Mouse (Mus musculus): ENCODE results near the gene Poldip3.

The Poldip3 gene

DNA sequence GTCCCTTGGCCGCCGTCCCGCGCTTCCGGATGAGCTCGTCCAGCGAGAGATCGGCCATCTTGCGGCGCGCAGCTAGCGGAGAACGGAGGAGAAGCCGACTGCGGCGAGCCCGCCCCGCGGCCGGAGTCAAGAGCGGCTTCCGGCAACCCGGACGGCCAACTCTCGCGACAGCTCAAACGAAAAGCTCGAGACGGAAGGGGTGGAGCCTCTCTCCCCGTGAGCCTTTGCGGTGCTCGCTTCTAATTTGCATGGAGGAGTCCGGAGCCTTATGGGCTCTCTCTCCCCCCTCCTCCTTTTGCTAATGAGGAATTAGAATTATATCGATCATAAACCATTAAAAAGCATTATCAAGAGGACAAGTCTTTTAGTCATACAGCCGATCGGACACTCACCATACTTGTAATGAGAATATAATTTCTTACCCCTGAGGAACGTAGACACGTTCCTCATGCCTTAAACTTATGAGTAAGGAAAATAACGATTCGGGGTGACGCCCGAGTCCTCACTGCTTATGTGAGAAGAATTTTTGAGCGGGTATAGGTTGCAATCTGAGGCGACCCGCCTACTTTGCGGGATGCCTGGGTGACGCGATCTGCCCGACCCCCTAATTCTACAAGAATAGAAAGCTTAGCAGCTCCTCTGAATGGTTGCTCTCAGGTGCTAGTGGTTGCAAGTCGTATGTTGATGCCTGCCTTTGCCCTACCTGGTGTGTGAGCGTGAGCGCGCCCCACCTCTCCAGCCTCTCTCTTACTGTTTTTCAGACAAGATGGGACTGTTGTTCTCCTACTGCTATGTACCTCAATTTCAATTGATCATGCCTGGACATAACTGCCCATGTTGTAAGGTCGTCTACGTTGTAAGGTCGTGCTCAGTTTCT lies at the start of gene Poldip3:
Poldip3 (minus strand) TSS at position 189 of the 877 bp plus-strand sequence.
- DNase-seq (ENCODE audit: low read depth, low spot score) = peak; percentile 94

DNA sequence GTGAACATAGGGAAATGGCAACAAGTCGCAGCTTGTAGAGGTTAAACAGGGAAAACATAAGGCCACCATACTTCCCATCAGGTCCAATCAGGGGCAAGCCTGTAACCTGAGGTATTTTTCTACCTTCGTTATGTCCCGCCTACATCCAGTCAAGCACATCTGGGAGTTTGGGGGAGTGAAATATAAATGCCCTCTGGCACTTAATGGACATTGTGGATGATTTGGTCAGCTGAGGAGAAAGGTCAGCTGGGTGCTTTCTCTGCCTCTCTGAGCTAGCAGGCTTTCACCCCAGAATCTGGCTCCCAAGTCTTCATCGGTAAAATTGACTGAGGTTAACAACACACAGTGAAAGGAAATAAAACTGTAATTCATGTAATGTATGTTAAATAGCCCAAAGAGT lies 44.2 kb upstream of the Poldip3 start:
- no peak for DNase-seq (ENCODE audit: low read depth, low spot score)

DNA sequence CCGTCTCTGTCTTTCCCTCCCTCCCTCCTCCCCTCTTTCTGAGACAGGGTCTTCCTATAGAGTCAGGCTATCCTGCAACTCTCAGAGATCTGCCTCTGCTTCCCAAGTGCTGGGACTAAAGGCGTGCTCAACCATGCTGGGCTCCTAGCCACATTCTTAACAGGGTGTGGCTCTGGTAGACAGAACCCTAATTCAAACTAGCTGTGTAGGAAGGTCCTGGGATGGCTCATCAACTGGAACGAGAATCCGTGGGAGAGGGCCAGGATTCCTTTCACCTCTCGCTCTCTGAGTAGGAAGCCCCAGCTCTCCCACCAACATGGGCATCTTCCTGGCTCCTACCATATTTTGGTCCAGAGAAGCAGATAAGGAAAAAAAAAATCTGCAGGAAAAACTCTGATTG lies 33.2 kb upstream of the Poldip3 start:
- DNase-seq (ENCODE audit: low read depth, low spot score) = no peak

DNA sequence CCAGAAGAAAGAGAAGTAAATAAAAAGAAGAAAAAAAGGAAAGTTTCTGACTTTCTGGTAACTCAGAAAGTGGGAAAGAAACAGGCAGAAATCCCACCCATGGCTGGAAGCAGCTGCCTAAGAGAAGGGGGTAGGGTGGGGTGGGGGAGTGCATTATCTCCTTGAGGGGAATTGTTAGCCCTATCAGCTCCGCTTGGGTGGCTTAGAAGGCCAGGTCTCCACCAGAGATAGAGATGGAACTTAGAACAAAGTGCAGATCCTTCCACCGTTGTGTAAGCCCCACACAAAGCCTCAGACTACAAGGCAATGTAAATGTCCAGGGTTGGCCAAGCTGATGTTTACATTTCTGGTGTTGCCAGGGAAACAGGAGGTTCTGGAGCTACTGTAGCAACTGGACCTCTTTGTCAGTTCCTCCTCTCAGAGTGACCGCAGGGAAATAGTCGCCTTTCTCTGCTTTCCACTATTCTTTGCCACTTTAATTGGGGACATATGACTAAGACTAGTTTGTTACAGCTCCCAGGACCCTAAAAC lies 32.7 kb upstream of the Poldip3 start:
- DNase-seq (ENCODE audit: low read depth, low spot score) = no peak

DNA sequence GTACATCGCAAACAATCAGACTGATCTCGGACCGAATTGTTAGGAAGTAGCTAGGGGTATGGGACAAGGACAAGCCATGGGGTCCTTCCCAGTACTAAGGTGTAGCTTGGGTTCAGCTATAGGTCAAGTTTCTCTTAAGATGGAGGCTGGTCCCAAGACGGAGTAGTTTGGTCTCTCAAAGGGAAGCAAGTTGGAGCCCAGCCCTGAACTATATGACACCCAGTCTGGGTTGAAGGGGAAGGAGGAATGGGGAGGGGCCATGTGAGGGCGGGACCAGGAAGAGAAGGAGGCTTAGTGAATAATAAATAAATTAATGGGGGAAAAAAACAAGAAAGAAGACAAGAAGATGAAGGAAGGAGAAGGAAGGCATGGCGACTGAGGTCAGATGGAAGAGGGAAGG lies 30.8 kb upstream of the Poldip3 start:
- DNase-seq (ENCODE audit: low read depth, low spot score) = no peak

DNA sequence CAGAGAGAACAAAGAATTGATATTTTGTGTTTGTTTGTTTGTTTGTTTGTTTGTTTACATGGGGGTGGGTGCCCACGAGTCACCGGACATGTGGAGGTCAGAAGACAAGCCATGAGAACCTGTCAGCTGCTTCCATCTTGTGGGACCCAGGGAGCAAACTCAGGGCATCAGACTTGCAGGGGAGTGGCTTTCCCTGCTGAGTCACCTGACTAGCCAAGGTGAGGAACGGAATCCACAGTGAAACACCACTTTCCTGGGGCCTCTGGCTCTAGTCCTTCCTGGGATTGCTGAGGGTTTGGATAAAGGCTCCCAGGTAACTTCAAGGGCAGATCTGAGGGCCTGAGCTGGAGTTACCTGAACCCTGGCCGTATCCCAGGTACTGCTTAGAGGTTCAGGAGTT lies 27.5 kb upstream of the Poldip3 start:
- no peak for DNase-seq (ENCODE audit: low read depth, low spot score)

DNA sequence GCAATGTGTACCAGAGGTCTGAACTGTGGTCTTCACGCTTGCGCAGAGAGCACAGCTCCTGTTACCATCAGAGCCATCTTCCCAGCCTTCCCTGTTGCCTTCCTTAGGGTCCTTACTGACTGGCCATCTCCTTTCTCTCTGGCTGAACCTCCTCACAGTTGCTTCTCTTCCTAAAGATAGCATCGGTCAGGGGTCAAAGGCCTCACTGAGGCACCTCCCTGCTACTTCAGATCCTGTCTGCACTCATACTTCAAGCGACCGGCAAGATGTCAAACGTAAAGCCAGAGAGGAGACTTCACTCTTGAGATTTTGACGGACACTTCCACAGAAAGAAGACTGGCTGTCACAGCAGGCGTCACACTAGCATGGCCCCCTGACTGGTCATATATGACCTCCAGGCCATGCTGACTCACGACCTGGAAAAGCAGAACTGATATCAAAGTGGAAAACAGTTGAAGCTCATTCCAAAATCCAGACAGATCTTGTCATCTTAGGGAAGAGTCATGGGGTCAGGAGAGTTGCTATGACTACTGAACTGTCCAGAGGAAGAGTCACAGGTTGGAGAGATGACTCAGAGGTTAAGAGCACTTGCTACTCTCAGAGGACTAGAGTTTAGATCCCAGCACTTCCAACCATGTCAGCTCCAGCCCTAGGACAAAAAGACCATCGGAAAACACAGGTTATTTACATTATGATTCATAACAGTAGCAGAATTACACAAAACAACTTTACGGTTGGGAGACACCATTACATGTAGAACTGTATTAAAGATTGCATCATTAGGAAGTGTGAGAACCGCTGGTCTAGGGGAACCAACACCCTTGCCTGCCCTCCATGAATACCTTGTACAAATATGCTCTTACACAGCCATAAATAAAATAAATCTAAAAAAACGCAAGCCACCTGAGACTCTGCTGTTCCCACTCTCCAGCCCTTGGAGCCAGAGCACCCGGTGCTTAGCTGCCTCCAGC lies 25.0 kb upstream of the Poldip3 start:
- no peak for DNase-seq (ENCODE audit: low read depth, low spot score)

DNA sequence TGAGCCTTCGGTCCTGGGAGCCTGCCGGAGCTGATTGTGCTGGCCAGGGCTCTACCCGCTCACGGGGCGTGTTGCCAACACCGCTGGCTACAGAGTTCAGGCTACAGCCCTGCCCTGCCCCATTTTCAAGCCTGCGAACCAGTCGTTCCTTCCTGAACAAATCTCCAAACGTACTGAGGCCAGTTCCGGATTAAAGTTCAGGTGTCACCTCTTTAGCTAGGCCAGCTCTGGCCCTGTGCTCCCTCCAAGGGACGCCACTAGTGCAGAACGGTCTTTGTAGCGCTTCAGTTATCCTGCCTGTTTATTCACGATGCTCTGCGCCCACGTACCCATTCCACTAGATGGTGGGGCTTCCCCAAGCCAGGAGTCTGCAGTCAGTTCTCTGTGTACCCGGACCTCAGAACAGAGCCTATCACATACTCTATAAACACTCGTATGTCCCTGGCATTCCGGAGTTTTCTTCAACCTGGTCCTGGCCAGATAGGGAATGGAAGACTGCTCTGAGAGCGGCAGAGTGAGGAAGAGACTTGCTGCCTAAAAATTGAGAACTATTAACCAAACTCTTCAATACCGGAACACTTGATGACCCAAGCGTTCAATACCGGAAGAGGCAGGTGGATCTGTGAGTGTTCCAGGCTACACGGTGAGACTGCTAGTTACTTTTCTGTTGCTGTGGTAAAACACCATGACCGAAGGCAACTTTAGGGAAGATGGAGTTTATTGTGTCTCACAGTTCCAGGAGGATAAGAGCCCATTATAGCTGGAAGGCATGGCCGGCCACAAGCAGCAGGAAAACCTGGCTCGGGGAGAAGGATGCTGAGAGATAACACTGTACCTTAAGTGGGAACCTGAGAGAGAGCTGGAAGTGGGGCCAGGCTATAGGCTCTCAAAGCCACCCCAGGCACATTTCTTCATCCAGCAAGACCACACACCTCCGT lies 23.6 kb upstream of the Poldip3 start, which contains the start of gene Cyb5r3:
Cyb5r3 (minus strand) TSS at position 101 of the 938 bp plus-strand sequence.
- DNase-seq (ENCODE audit: low read depth, low spot score) = no peak

DNA sequence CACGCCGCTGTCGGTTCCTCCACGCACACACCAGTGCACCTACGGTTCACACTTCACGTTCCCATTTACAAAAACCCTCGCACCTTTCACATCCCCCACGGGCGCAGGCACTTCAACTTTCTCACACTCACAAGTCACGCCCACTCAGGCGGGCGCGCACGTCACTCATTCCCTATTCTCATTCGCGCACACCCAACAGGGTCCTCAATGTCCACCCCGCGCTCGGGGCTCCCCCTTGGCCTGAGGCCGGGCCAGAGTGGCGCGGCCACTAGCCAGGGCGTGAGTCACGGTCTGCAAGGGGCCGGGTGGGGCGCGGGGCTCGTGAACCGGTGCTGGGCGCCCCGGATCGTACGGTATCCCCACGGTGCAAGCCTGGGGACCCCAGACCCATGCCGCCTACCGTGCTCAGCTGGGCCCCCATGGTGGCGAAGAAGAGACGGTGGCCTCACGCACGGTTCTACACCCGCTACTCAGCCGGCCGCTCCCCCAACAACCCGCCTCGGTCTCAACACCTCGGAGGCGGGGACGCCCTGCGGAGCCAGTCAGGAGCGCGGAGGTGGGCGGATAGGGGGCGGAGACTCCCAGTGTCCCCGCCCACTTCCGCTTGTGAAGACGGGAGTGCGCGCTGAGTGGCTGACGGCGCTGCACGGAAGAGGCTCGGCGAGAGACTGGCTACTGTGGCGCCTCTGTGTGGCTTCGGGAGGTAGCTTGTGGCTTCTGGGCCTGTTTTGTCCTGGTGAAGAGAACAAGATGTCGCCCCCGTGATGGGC lies 22.7 kb upstream of the Poldip3 start:
- peak; percentile 95 for DNase-seq (ENCODE audit: low read depth, low spot score)

DNA sequence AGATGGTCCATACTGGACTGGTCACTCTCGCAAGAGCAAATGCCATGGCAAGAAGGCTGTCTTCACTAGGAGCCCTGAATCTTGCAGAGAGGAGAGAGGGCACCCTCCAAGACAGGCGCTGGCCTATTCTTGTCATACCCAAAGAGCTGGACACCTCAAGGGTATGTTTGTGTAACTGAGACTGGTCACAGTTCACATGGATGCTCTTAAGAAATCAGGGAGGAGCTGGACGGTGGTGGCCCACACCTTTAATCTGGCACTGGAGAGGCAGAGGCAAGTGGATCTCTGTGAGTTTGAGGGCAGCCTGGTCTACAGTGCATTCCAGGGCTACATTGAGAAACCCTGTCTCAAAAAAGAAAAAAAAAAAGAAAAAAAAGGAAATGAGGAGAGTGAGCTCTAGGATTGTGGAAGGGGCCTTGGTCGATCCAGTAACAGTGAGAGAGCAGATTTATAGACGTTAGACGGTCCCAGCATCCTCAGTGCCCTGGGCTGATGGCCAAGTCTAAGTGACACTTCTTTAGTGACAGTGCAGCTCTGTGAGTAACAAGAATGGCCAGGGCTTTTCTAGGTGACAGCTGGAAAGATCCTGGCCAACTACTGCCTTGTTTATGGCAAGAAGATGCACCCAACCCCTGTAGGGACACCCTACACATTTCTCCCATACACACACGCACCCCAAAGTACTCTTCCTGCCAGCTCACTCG lies 21.9 kb upstream of the Poldip3 start:
- DNase-seq (ENCODE audit: low read depth, low spot score) = no peak

DNA sequence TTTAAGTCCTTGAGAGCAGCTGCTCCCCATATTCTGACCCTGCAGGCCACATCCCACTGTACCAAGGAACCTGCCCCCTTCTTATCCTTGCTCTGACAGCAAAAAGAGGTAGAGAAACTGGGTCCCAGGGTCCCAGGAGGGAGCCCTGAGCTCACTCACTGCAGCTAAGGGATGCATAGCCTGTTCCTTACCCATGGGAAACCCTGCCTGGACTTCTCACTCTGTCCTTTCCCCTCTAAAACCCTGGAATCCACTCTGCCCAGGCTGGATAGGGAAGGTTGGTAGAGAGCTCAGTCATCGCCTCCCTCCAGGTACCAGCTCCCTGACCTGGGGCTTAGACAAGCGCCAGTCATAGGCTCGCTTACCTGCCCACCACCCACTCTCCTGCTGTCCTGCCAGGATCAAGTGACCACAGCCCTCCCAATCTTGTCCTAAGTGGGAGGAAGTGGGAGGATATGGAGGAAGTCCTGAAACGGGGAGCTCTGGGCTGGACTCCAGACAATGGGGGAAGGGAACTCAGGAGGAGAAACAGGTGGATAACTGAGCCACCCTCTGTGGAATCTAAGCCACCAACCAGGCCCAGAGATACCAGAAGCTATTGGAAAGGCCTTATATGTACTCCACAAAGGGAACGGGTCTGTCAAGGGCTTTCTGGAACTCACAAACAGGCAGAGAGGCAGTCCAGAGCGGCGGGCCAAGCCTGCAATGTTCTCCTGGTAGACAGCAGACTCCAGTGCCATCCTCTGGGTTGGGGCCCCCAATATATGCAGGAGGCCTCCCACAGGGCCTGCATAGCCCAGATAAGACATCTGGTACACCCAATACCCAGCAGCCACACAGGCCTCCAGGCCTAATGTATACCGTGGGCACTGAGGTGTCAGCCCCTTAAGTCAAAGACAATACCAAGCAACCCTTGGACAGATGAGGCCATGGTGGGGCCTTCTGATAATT lies 20.9 kb upstream of the Poldip3 start:
- no peak for DNase-seq (ENCODE audit: low read depth, low spot score)

DNA sequence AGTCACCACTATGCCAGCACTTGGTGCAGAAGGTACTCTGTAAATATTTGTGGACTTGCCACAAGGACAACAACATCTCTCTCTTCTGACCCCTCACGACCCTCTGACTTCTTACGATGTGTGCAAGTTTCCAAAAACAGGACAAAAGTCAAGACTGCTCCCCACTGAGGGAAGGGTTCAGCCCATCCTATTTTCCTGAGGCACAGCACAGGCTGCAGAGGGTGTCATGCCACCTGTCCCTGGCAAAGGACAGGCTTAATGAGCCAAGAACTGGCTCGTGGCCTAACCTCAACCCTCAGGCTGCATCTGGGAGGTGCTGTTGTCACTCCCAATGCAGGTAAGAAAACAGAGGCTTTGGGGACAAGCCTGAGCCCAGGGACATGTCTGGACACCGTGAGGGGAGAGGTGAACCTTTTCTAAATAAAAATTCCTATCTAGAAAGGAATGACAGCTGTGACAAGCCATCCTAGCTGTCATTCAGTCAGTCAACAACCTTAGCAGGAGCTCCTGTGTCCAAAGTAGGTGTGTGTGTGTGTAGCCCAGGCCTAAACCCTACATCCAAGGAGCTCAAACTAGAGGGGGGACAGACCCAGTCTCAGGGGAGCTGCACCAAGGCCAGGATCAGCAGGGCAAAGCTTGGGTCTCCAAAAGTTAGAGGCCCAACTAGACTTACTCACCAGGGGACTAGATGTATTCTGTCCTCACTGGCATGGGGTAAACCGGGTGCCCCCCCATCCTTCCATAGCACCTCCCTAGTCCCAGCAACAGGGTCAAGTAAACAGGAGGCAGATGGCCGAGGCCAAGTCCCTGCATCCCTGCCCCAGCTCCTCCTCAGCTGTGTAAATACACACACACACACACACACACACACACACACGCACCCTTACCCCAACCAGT lies 19.9 kb upstream of the Poldip3 start:
- no peak for DNase-seq (ENCODE audit: low read depth, low spot score)

DNA sequence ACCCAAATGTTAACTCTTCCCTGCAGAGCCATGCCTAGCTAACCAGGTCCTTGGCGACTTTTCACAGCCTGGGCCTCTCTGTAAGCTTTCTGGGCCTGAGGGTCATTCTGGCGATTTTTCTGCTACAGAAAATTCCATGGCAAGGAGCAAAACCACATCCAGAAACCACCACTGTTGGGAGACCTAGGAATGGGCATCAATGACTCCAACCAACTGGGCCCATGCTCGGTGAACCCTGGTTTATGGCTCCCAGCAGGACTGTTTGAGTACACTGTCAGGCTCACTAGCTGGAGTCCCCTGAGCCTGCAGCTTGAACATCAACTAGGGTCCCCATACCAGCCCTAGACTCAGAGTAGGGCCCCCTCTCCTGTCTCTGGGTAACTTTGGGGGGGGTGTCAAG lies 19.1 kb upstream of the Poldip3 start:
- DNase-seq (ENCODE audit: low read depth, low spot score) = no peak

DNA sequence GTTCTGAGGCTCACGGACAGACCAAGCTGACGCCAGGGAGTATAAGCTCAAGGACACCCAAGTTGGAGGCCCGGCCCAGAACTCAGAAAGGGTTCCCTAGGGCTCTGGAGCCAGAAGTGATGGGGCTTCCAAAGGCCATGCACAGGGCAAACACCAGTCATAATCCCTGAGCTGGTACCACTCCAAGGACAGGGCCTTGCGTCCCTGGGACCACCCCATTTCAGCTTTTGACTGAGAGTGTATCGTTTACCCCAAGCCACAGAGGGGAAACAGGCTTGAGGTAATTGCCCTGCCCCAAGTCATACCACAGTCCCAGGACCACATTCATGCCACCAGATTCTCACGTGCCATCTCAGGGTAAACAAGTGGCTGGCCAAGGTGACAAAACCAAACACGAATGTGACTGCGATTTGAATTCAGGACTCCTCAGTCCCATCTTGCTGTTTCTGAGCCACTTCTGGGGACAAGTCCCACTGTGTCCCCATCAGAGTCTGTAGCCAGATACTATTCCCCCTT lies 18.4 kb upstream of the Poldip3 start:
- DNase-seq (ENCODE audit: low read depth, low spot score) = no peak

DNA sequence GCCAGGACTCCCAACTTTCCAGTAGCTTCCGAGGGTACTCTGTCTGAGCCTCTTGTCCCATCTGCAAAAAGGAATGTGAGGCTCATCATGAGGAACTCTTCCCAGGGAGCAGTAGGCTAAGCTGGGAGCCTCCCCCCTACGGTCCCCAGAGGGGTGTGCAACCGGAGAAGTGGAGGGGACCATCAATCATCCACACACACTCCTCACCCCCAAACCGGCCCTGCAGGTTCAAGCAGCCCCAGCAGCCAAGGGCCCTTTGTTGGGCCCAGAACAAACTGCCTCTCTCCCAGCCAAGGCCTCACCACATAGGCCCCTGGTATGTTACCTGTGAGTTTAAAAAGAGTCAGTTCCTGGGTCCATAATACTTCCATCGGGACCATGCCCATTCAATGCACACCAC lies 17.9 kb upstream of the Poldip3 start:
- no peak for DNase-seq (ENCODE audit: low read depth, low spot score)

DNA sequence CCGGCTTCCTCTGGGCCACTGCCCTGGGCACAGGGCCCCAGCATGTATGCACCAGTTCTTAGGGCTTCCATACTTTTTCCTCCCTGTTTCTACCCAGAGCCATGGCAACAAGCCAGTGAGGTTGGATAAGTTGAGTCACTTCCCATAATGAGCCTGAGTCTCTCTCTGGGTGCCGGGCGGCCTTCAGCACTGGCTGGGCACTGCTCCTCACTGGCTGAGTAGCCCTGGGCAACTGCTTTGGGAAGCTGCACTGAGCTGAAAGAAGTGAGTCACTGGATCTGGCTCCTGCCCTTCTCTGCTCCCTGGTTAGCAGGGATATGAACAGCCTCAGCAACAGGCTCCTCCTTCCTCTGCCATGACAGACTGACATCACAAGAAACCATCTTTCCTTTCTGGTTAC lies 17.5 kb upstream of the Poldip3 start:
- no peak for DNase-seq (ENCODE audit: low read depth, low spot score)

Measured in WW6 (cell line).